14 mouse cellular contexts compared by ENCODE assay signal in genomic region chr13:45418986-45419385, GRCm38 (mm10). TPM values are rescaled to one million over a fixed set of nuclear protein-coding genes. Genes with fewer than 3 reads are reported as not detected.
DNase-seq lines count a peak whose midpoint lies in the region; ATAC-seq and TF ChIP-seq lines count a peak whose summit lies in the region.
"Had no signal": no experiment of that assay in that cellular context is flagged by ENCODE, and none has a peak within 500 bp of the region (broad histone marks: within the 10 kb centered on the region; RNA-seq: fewer than 3 reads in every experiment).

No protein-coding gene starts in this region.

- no peak overlapping the region for H3K4me3 ChIP-seq in forebrain, postnatal 0 days (ENCODE audit: low read depth, low read length)
- H3K4me3 ChIP-seq in forebrain, embryonic 13.5 days = no peak overlapping the region
- no peak overlapping the region for H3K4me3 ChIP-seq in hindbrain, embryonic 14.5 days (replicated peaks; ENCODE audit: low read length)
- H3K4me3 ChIP-seq in neural tube, embryonic 12.5 days = no peak overlapping the region
- H3K4me3 ChIP-seq in liver, embryonic 12.5 days = no peak overlapping the region
- no peak overlapping the region for H3K4me3 ChIP-seq in intestine, embryonic 15.5 days (replicated peaks)

- H3K27ac ChIP-seq in forebrain, postnatal 0 days (ENCODE audit: low read depth, low read length) = no peak overlapping the region
- no peak overlapping the region for H3K27ac ChIP-seq in forebrain, embryonic 13.5 days
- H3K27ac ChIP-seq in hindbrain, embryonic 14.5 days = peak overlapping the region; percentile 64
- no peak overlapping the region for H3K27ac ChIP-seq in neural tube, embryonic 12.5 days
- H3K27ac ChIP-seq in liver, embryonic 12.5 days = no peak overlapping the region
- no peak overlapping the region for H3K27ac ChIP-seq in intestine, embryonic 15.5 days
- H3K27ac ChIP-seq: liver, embryonic 14.5 days had no signal

- no peak overlapping the region for H3K4me2 ChIP-seq in forebrain, postnatal 0 days (ENCODE audit: low read depth)
- no peak overlapping the region for H3K4me2 ChIP-seq in forebrain, embryonic 13.5 days
- peak overlapping the region; percentile 2; the same call in 1 of the 2 replicates for H3K4me2 ChIP-seq in hindbrain, embryonic 14.5 days (replicated peaks)
- peak overlapping the region; percentile 18; the same call in 1 of the 2 replicates for H3K4me2 ChIP-seq in neural tube, embryonic 12.5 days (replicated peaks)
- no peak overlapping the region for H3K4me2 ChIP-seq in liver, embryonic 12.5 days
- no peak overlapping the region for H3K4me2 ChIP-seq in intestine, embryonic 15.5 days (replicated peaks)

- H3K36me3 ChIP-seq in forebrain, postnatal 0 days (ENCODE audit: insufficient read depth) = no peaks in the 10 kb centered on the region
- no peaks in the 10 kb centered on the region for H3K36me3 ChIP-seq in forebrain, embryonic 13.5 days (ENCODE audit: poor library complexity, severe bottlenecking)
- no peaks in the 10 kb centered on the region for H3K36me3 ChIP-seq in hindbrain, embryonic 14.5 days (replicated peaks; ENCODE audit: control insufficient read depth, insufficient read depth)
- H3K36me3 ChIP-seq in neural tube, embryonic 12.5 days = no peaks in the 10 kb centered on the region
- no peaks in the 10 kb centered on the region for H3K36me3 ChIP-seq in liver, embryonic 12.5 days
- H3K36me3 ChIP-seq in intestine, embryonic 15.5 days = no peaks in the 10 kb centered on the region

- no peak for DNase-seq in forebrain, postnatal 0 days
- peak; percentile 47 for DNase-seq in Patski (ENCODE audit: low read depth, low spot score)
- DNase-seq in hindbrain, embryonic 14.5 days (ENCODE audit: low spot score) = peak; percentile 64
- DNase-seq in cerebellum, postnatal 10 days = no peak
- DNase-seq: adrenal gland, adult 2 months; gastrocnemius, postnatal 25 days; kidney, postnatal 10 days; left cerebral cortex, postnatal 4 days; spleen, adult 18-20 months had no signal

- peaks cover 16% of the 10 kb centered on the region; the same call in 1 of the 2 replicates for H3K4me1 ChIP-seq in forebrain, postnatal 0 days (ENCODE audit: insufficient read depth)
- peaks cover 38% of the 10 kb centered on the region for H3K4me1 ChIP-seq in forebrain, embryonic 13.5 days
- H3K4me1 ChIP-seq in hindbrain, embryonic 14.5 days (replicated peaks; ENCODE audit: control insufficient read depth, insufficient read depth, low read length) = peaks cover 15% of the 10 kb centered on the region
- peaks cover 16% of the 10 kb centered on the region; the same call in 1 of the 2 replicates for H3K4me1 ChIP-seq in neural tube, embryonic 12.5 days
- H3K4me1 ChIP-seq in liver, embryonic 12.5 days = no peaks in the 10 kb centered on the region
- no peaks in the 10 kb centered on the region for H3K4me1 ChIP-seq in intestine, embryonic 15.5 days (replicated peaks)

- no peak overlapping the region for H3K9ac ChIP-seq in forebrain, postnatal 0 days
- H3K9ac ChIP-seq in forebrain, embryonic 13.5 days = no peak overlapping the region
- no peak overlapping the region for H3K9ac ChIP-seq in hindbrain, embryonic 14.5 days
- H3K9ac ChIP-seq in neural tube, embryonic 12.5 days = no peak overlapping the region
- H3K9ac ChIP-seq in liver, embryonic 12.5 days = no peak overlapping the region
- no peak overlapping the region for H3K9ac ChIP-seq in intestine, embryonic 15.5 days
- H3K9ac ChIP-seq: liver, embryonic 14.5 days had no signal

- no peaks in the 10 kb centered on the region for H3K9me3 ChIP-seq in forebrain, postnatal 0 days (ENCODE audit: low read length)
- no peaks in the 10 kb centered on the region for H3K9me3 ChIP-seq in forebrain, embryonic 13.5 days (replicated peaks)
- H3K9me3 ChIP-seq in hindbrain, embryonic 14.5 days (ENCODE audit: control insufficient read depth, low read length) = no peaks in the 10 kb centered on the region
- no peaks in the 10 kb centered on the region for H3K9me3 ChIP-seq in neural tube, embryonic 12.5 days
- no peaks in the 10 kb centered on the region for H3K9me3 ChIP-seq in liver, embryonic 12.5 days (replicated peaks)
- H3K9me3 ChIP-seq in intestine, embryonic 15.5 days = no peaks in the 10 kb centered on the region

- in situ Hi-C loops in Patski (cut with MboI; ENCODE audit: low pct_unique_long_range_greater_than_20kb) = no loop called here

- TF ChIP-seq CTCF in forebrain, postnatal 0 days (IDR thresholded peaks at IDR 0.05; ENCODE audit: low read depth) = no peak
- no peak for TF ChIP-seq CTCF in Patski (IDR thresholded peaks at IDR 0.05)

- 45% methylated on average over 12 of the region's 12 CpGs for WGBS in forebrain, postnatal 0 days
- WGBS in forebrain, embryonic 13.5 days = 51% methylated on average over 12 of the region's 12 CpGs
- 20% methylated on average over 12 of the region's 12 CpGs for WGBS in hindbrain, embryonic 14.5 days
- 32% methylated on average over 12 of the region's 12 CpGs for WGBS in neural tube, embryonic 12.5 days
- WGBS in liver, embryonic 12.5 days (ENCODE audit: insufficient replicate concordance) = 71% methylated on average over 12 of the region's 12 CpGs
- 83% methylated on average over 12 of the region's 12 CpGs for WGBS in intestine, embryonic 15.5 days

- POLR2A ChIA-PET in Patski (lab: Charles Lee) = no interaction called here

- no peaks in the 10 kb centered on the region; the same call in 1 of the 2 replicates for H3K27me3 ChIP-seq in forebrain, postnatal 0 days (ENCODE audit: insufficient read depth, low read length)
- peaks cover 4% of the 10 kb centered on the region for H3K27me3 ChIP-seq in forebrain, embryonic 13.5 days
- H3K27me3 ChIP-seq in Patski = no peaks in the 10 kb centered on the region
- H3K27me3 ChIP-seq in hindbrain, embryonic 14.5 days (ENCODE audit: control insufficient read depth, insufficient read depth, low read length) = no peaks in the 10 kb centered on the region
- H3K27me3 ChIP-seq in neural tube, embryonic 12.5 days (replicated peaks) = no peaks in the 10 kb centered on the region
- peaks cover 61% of the 10 kb centered on the region for H3K27me3 ChIP-seq in liver, embryonic 12.5 days (replicated peaks)
- no peaks in the 10 kb centered on the region for H3K27me3 ChIP-seq in intestine, embryonic 15.5 days (replicated peaks)

- ATAC-seq in forebrain, postnatal 0 days = peak; percentile 29; the same call in 1 of the 2 replicates
- ATAC-seq in forebrain, embryonic 13.5 days = no peak
- ATAC-seq in Patski = no peak
- no peak for ATAC-seq in hindbrain, embryonic 14.5 days (ENCODE audit: low FRiP score)
- no peak for ATAC-seq in neural tube, embryonic 12.5 days (ENCODE audit: low FRiP score, low read depth)
- ATAC-seq in liver, embryonic 12.5 days = no peak
- no peak for ATAC-seq in intestine, embryonic 15.5 days

- CTCF ChIA-PET in Patski (lab: Charles Lee) = no interaction called here

RNA-seq across cellular contexts. Expression of gene Mylip, which starts 29.4 kb away (rescaled TPM):
- 15.6 and 17.9 TPM in 2 replicates for total RNA-seq in forebrain, postnatal 0 days (2014; rRNA removed)
- polyA plus RNA-seq in forebrain, postnatal 0 days (2015; fragmentation: Nextera tagmentation; extraction: Ambion mirVana) = 1.7 and 3.8 TPM in 2 replicates
- polyA plus RNA-seq in forebrain, embryonic 13.5 days (2015; fragmentation: Nextera tagmentation; extraction: Ambion mirVana) = 2.3 and 3.8 TPM in 2 replicates
- polyA plus RNA-seq in Patski (2021) = 21.6 TPM
- polyA plus RNA-seq in hindbrain, embryonic 14.5 days (2014; fragmentation: Nextera tagmentation; extraction: Ambion mirVana) = 4.8 and 5.2 TPM in 2 replicates
- 9.6 and 11.6 TPM in 2 replicates for polyA plus RNA-seq in neural tube, embryonic 12.5 days (2016; fragmentation: Nextera tagmentation; extraction: Ambion mirVana)
- polyA plus RNA-seq in liver, embryonic 12.5 days (2016; fragmentation: Nextera tagmentation; extraction: Ambion mirVana) = 7.0 and 7.6 TPM in 2 replicates
- polyA plus RNA-seq in intestine, embryonic 15.5 days (2015; fragmentation: Nextera tagmentation; extraction: Ambion mirVana) = 6.9 and 7.8 TPM in 2 replicates

Comparison
In these comparisons a context has a peak if more than half of its experiments do, and no peak if none do; other contexts are left out.
1. DNase-seq: peak in Patski (single experiment) and hindbrain, embryonic 14.5 days (single experiment); none in forebrain, postnatal 0 days (single experiment) and cerebellum, postnatal 10 days (0 of 2).
2. H3K4me2 ChIP-seq: peak in hindbrain, embryonic 14.5 days (single experiment) and neural tube, embryonic 12.5 days (single experiment); none in forebrain, postnatal 0 days (single experiment), forebrain, embryonic 13.5 days (single experiment), liver, embryonic 12.5 days (single experiment) and intestine, embryonic 15.5 days (single experiment).